8 mouse cellular contexts compared by ENCODE assay signal in the genomic region with DNA sequence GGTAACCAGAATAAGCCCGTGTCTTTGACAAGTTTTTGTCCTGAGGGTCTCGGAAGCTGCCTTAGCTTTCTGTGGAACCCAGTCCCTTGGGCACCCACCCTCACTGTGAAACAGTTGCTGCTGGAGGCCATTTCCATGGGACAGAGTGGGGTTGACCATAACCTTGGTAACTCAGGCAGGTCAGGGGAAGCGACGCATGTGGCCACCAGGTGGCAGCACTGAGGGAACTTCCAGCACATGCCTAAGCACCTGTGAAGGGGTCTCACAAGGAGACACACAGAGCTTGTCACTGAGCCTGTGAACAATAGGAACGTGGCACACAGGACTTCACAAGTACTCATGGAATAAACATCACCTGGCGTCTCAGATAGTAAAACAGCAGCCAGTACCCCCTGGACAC.
A peak's percentile ranks its signal among the peaks of the same experiment; 100 is the strongest.
DNase-seq lines count a peak whose midpoint lies in the region; ATAC-seq and TF ChIP-seq lines count a peak whose summit lies in the region.

No protein-coding gene starts in this region.

- no peaks in the 10 kb centered on the region for H3K9me3 ChIP-seq in heart, embryonic 11.5 days (replicated peaks; ENCODE audit: control insufficient read depth, low read length)
- H3K9me3 ChIP-seq in midbrain, embryonic 13.5 days = no peaks in the 10 kb centered on the region

- TF ChIP-seq POLR2A in testis, adult 2 months (IDR thresholded peaks at IDR 0.05; ENCODE audit: control insufficient read depth, low read depth, low read length) = no peak

- WGBS in heart, embryonic 11.5 days (ENCODE audit: insufficient replicate concordance) = 40% methylated on average over 6 of the region's 6 CpGs
- WGBS in midbrain, embryonic 13.5 days = 49% methylated on average over 6 of the region's 6 CpGs

- H3K36me3 ChIP-seq in heart, embryonic 11.5 days (ENCODE audit: control insufficient read depth, insufficient read depth, low read length) = no peaks in the 10 kb centered on the region
- peaks cover 11% of the 10 kb centered on the region; the same call in 1 of the 2 replicates for H3K36me3 ChIP-seq in midbrain, embryonic 13.5 days
- no peaks in the 10 kb centered on the region for H3K36me3 ChIP-seq in testis, adult 2 months (ENCODE audit: control insufficient read depth, insufficient read depth, low read length)

- DNase-seq in heart, adult 11 months = peak; percentile 94
- DNase-seq in NIH3T3 (ENCODE audit: low read depth) = peak; percentile 32
- peak; percentile 82 to 87 for DNase-seq in cerebellum, postnatal 14 days
- DNase-seq in kidney, postnatal 36 days = peak; percentile 62 to 90

- H3K4me3 ChIP-seq in heart, embryonic 11.5 days (ENCODE audit: low read depth, low read length) = no peak overlapping the region
- H3K4me3 ChIP-seq in midbrain, embryonic 13.5 days (replicated peaks) = no peak overlapping the region
- no peak overlapping the region for H3K4me3 ChIP-seq in testis, adult 2 months (ENCODE audit: control insufficient read depth, low read depth, low read length)

- peaks cover 3% of the 10 kb centered on the region; the same call in 1 of the 2 replicates for H3K4me1 ChIP-seq in heart, embryonic 11.5 days (ENCODE audit: control insufficient read depth, insufficient read depth, low read length)
- no peaks in the 10 kb centered on the region for H3K4me1 ChIP-seq in midbrain, embryonic 13.5 days (replicated peaks)
- H3K4me1 ChIP-seq in testis, adult 2 months (ENCODE audit: control insufficient read depth, insufficient read depth, low read length) = no peaks in the 10 kb centered on the region; the same call in 1 of the 2 replicates

- ATAC-seq in heart, embryonic 11.5 days (replicated peaks; ENCODE audit: insufficient number of reproducible peaks, low FRiP score, low TSS enrichment) = no peak
- ATAC-seq in granulocyte monocyte progenitor cell, adult 5-6 weeks (replicated peaks; ENCODE audit: poor library complexity, severe bottlenecking) = peak; percentile 68
- peak; percentile 75 for ATAC-seq in midbrain, embryonic 13.5 days

- H3K9ac ChIP-seq in heart, embryonic 11.5 days (ENCODE audit: low read depth, low read length) = no peak overlapping the region
- no peak overlapping the region for H3K9ac ChIP-seq in midbrain, embryonic 13.5 days (replicated peaks)

- no peaks in the 10 kb centered on the region for H3K27me3 ChIP-seq in heart, embryonic 11.5 days (ENCODE audit: control insufficient read depth, insufficient read depth, low read length)
- no peaks in the 10 kb centered on the region for H3K27me3 ChIP-seq in midbrain, embryonic 13.5 days
- H3K27me3 ChIP-seq in testis, adult 2 months (ENCODE audit: control insufficient read depth, insufficient read depth, low read length) = no peaks in the 10 kb centered on the region

- no peak overlapping the region for H3K4me2 ChIP-seq in heart, embryonic 11.5 days
- H3K4me2 ChIP-seq in midbrain, embryonic 13.5 days (replicated peaks) = no peak overlapping the region

- H3K27ac ChIP-seq in heart, embryonic 11.5 days (ENCODE audit: low read depth, low read length) = no peak overlapping the region
- no peak overlapping the region for H3K27ac ChIP-seq in midbrain, embryonic 13.5 days
- no peak overlapping the region for H3K27ac ChIP-seq in testis, adult 2 months (ENCODE audit: control insufficient read depth, insufficient read depth, low read depth, low read length)

- peak; percentile 95 for TF ChIP-seq CTCF in testis, adult 2 months (IDR thresholded peaks at IDR 0.05; ENCODE audit: control insufficient read depth, insufficient read depth, insufficient replicate concordance, low read depth, low read length)

Comparison
In these comparisons a context has a peak if more than half of its experiments do, and no peak if none do; other contexts are left out.
1. DNase-seq: peak in every context shown above with its lines; median percentile 94 in heart, adult 11 months; 84 in cerebellum, postnatal 14 days; 76 in kidney, postnatal 36 days; 32 in NIH3T3.